Comparison of ENCODE assay signal across 8 mouse cellular contexts in genomic region chr5:136987934-136988271, GRCm38 (mm10). TPM values are rescaled to one million over a fixed set of nuclear protein-coding genes. Genes with fewer than 3 reads are reported as not detected.
DNase-seq lines count a peak whose midpoint lies in the region; ATAC-seq and TF ChIP-seq lines count a peak whose summit lies in the region.

Znhit1 (minus strand) TSS chr5:136988021.

- H3K4me1 ChIP-seq in kidney, postnatal 0 days (replicated peaks; ENCODE audit: insufficient read depth, low read length) = peaks cover 5% of the 10 kb centered on the region
- H3K4me1 ChIP-seq in forebrain, embryonic 16.5 days (replicated peaks; ENCODE audit: control insufficient read depth, insufficient read depth, low read length) = peaks cover 14% of the 10 kb centered on the region
- peaks cover 14% of the 10 kb centered on the region for H3K4me1 ChIP-seq in hindbrain, embryonic 14.5 days (replicated peaks; ENCODE audit: control insufficient read depth, insufficient read depth, low read length)
- peaks cover 15% of the 10 kb centered on the region for H3K4me1 ChIP-seq in liver, embryonic 16.5 days (ENCODE audit: control insufficient read depth, low read depth, low read length)
- H3K4me1 ChIP-seq in stomach, postnatal 0 days (replicated peaks; ENCODE audit: control insufficient read depth, insufficient read depth) = 0 out of 2 replicates have a peak, but pooled peaks cover 2% of the 10 kb centered on the region

- peak within 1 kb of the TSS; percentile 81 for H3K4me2 ChIP-seq in kidney, postnatal 0 days (ENCODE audit: low read length)
- H3K4me2 ChIP-seq in forebrain, embryonic 16.5 days (ENCODE audit: low read length) = peak within 1 kb of the TSS; percentile 80
- H3K4me2 ChIP-seq in hindbrain, embryonic 14.5 days (replicated peaks) = peak within 1 kb of the TSS; percentile 79
- H3K4me2 ChIP-seq in liver, embryonic 16.5 days (ENCODE audit: low read depth, low read length) = peak within 1 kb of the TSS; percentile 94
- H3K4me2 ChIP-seq in stomach, postnatal 0 days (replicated peaks; ENCODE audit: low read depth) = peak within 1 kb of the TSS; percentile 93

- no peak for TF ChIP-seq EP300 in stomach, postnatal 0 days (optimal IDR thresholded peaks at IDR 0.05)

- no peaks in the 10 kb centered on the region for H3K9me3 ChIP-seq in kidney, postnatal 0 days (replicated peaks; ENCODE audit: low read length)
- H3K9me3 ChIP-seq in forebrain, embryonic 16.5 days (ENCODE audit: control insufficient read depth, low read length) = no peaks in the 10 kb centered on the region
- H3K9me3 ChIP-seq in hindbrain, embryonic 14.5 days (ENCODE audit: control insufficient read depth, low read length) = no peaks in the 10 kb centered on the region
- no peaks in the 10 kb centered on the region for H3K9me3 ChIP-seq in liver, embryonic 16.5 days (replicated peaks; ENCODE audit: control insufficient read depth, low read length)
- H3K9me3 ChIP-seq in stomach, postnatal 0 days (ENCODE audit: control insufficient read depth, low read length) = no peaks in the 10 kb centered on the region

- peak; percentile 16 for DNase-seq in kidney, postnatal 0 days (ENCODE audit: low spot score)
- DNase-seq in kidney, adult 11 months = no peak
- DNase-seq in adrenal gland, adult 2 months = no peak
- DNase-seq in hindbrain, embryonic 14.5 days (ENCODE audit: low spot score) = no peak
- no peak for DNase-seq in stomach, postnatal 0 days (ENCODE audit: low spot score)
- DNase-seq in urinary bladder, postnatal 10 days (ENCODE audit: low spot score) = no peak

- no peak for ATAC-seq in kidney, postnatal 0 days (replicated peaks; ENCODE audit: low FRiP score, low read depth)
- 0 out of 2 replicates have a peak, but pooled peaks have one; percentile 4 for ATAC-seq in forebrain, embryonic 16.5 days
- ATAC-seq in hindbrain, embryonic 14.5 days (ENCODE audit: low FRiP score) = no peak
- ATAC-seq in liver, embryonic 16.5 days (ENCODE audit: low read depth) = no peak
- no peak for ATAC-seq in stomach, postnatal 0 days (ENCODE audit: low FRiP score, low TSS enrichment)

- H3K27ac ChIP-seq in kidney, postnatal 0 days = peak within 1 kb of the TSS; percentile 89
- peak within 1 kb of the TSS; percentile 94 for H3K27ac ChIP-seq in forebrain, embryonic 16.5 days (ENCODE audit: low read length)
- peak within 1 kb of the TSS; percentile 95 for H3K27ac ChIP-seq in hindbrain, embryonic 14.5 days
- peak within 1 kb of the TSS; percentile 93 for H3K27ac ChIP-seq in liver, embryonic 16.5 days (ENCODE audit: low read length)
- H3K27ac ChIP-seq in stomach, postnatal 0 days (replicated peaks) = peak within 1 kb of the TSS; percentile 89

- TF ChIP-seq CTCF in kidney, postnatal 0 days (IDR thresholded peaks at IDR 0.05; ENCODE audit: low read depth) = no peak
- no peak for TF ChIP-seq CTCF in stomach, postnatal 0 days (IDR thresholded peaks at IDR 0.05; ENCODE audit: low read depth)

- 2% methylated on average over 12 of the region's 12 CpGs for WGBS in kidney, postnatal 0 days
- 5% methylated on average over 12 of the region's 12 CpGs for WGBS in forebrain, embryonic 16.5 days
- 5% methylated on average over 12 of the region's 12 CpGs for WGBS in hindbrain, embryonic 14.5 days
- 3% methylated on average over 12 of the region's 12 CpGs for WGBS in liver, embryonic 16.5 days (ENCODE audit: insufficient replicate concordance)
- WGBS in stomach, postnatal 0 days = 4% methylated on average over 12 of the region's 12 CpGs

- peaks cover 27% of the 10 kb centered on the region for H3K36me3 ChIP-seq in kidney, postnatal 0 days (ENCODE audit: insufficient read depth, low read length)
- H3K36me3 ChIP-seq in forebrain, embryonic 16.5 days (ENCODE audit: control insufficient read depth, insufficient read depth) = peaks cover 30% of the 10 kb centered on the region
- peaks cover 48% of the 10 kb centered on the region for H3K36me3 ChIP-seq in hindbrain, embryonic 14.5 days (replicated peaks; ENCODE audit: control insufficient read depth, insufficient read depth)
- no peaks in the 10 kb centered on the region; the same call in none of the 2 replicates for H3K36me3 ChIP-seq in liver, embryonic 16.5 days (ENCODE audit: control insufficient read depth, insufficient read depth)
- peaks cover 21% of the 10 kb centered on the region for H3K36me3 ChIP-seq in stomach, postnatal 0 days (ENCODE audit: control insufficient read depth, insufficient read depth, low read length)

- H3K4me3 ChIP-seq in kidney, postnatal 0 days (replicated peaks; ENCODE audit: low read depth, low read length) = peak within 1 kb of the TSS; percentile 90
- H3K4me3 ChIP-seq in forebrain, embryonic 16.5 days (replicated peaks; ENCODE audit: low read length) = peak within 1 kb of the TSS; percentile 91
- peak within 1 kb of the TSS; percentile 88 for H3K4me3 ChIP-seq in hindbrain, embryonic 14.5 days (replicated peaks; ENCODE audit: low read length)
- H3K4me3 ChIP-seq in liver, embryonic 16.5 days (ENCODE audit: low read depth, low read length) = peak within 1 kb of the TSS; percentile 91
- peak within 1 kb of the TSS; percentile 92 for H3K4me3 ChIP-seq in stomach, postnatal 0 days (ENCODE audit: low read depth, low read length)

- peak within 1 kb of the TSS; percentile 83 for H3K9ac ChIP-seq in kidney, postnatal 0 days (ENCODE audit: low read depth, low read length)
- peak within 1 kb of the TSS; percentile 99 for H3K9ac ChIP-seq in forebrain, embryonic 16.5 days (replicated peaks; ENCODE audit: low read depth, low read length)
- peak within 1 kb of the TSS; percentile 98 for H3K9ac ChIP-seq in hindbrain, embryonic 14.5 days
- H3K9ac ChIP-seq in liver, embryonic 16.5 days (ENCODE audit: low read depth, low read length) = peak within 1 kb of the TSS; percentile 94
- H3K9ac ChIP-seq in stomach, postnatal 0 days (ENCODE audit: low read length) = peak within 1 kb of the TSS; percentile 84

- no peaks in the 10 kb centered on the region for H3K27me3 ChIP-seq in kidney, postnatal 0 days (ENCODE audit: insufficient read depth, low read length)
- no peaks in the 10 kb centered on the region for H3K27me3 ChIP-seq in forebrain, embryonic 16.5 days (replicated peaks; ENCODE audit: control insufficient read depth, insufficient read depth, low read length)
- H3K27me3 ChIP-seq in hindbrain, embryonic 14.5 days (ENCODE audit: control insufficient read depth, insufficient read depth, low read length) = no peaks in the 10 kb centered on the region
- no peaks in the 10 kb centered on the region for H3K27me3 ChIP-seq in liver, embryonic 16.5 days (ENCODE audit: control insufficient read depth, insufficient read depth, low read depth, low read length)
- H3K27me3 ChIP-seq in stomach, postnatal 0 days (ENCODE audit: control insufficient read depth, insufficient read depth, low read length) = no peaks in the 10 kb centered on the region

RNA-seq across cellular contexts. Expression of gene Znhit1, which starts in this region (rescaled TPM):
- 86.5 and 91.1 TPM in 2 replicates for polyA plus RNA-seq in kidney, postnatal 0 days (2015; fragmentation: Nextera tagmentation; extraction: Ambion mirVana)
- total RNA-seq in adrenal gland, adult 2 months (2021) = 100 to 1,000 TPM; 102 to 109 TPM
- polyA plus RNA-seq in adrenal gland, adult 2 months (2012; rRNA removed) = 151 and 155 TPM in 2 replicates
- polyA plus RNA-seq in forebrain, embryonic 16.5 days (2015; fragmentation: Nextera tagmentation; extraction: Ambion mirVana) = 107 and 131 TPM in 2 replicates
- 116 and 121 TPM in 2 replicates for polyA plus RNA-seq in hindbrain, embryonic 14.5 days (2014; fragmentation: Nextera tagmentation; extraction: Ambion mirVana)
- 51.3 and 52.2 TPM in 2 replicates for polyA plus RNA-seq in liver, embryonic 16.5 days (2015; fragmentation: Nextera tagmentation; extraction: Ambion mirVana)
- 81.0 and 89.1 TPM in 2 replicates for polyA plus RNA-seq in stomach, postnatal 0 days (2015; fragmentation: Nextera tagmentation; extraction: Ambion mirVana)
